Mouse (Mus musculus) intestine, embryonic 14.5 days (tissue): ENCODE measurements around the gene Gfra1. TPM values are rescaled to one million over a fixed set of nuclear protein-coding genes. Genes with fewer than 3 reads are reported as not detected.

Experiments
- ATAC-seq: fragments of 200-750 bp; cut with Nextera tagmentation; replicated peaks from 2 replicates; pipeline ENCODE4 v1.8.0; 2017; ENCODE audit warnings: low read depth, moderate number of reproducible peaks, moderate TSS enrichment, moderate library complexity; ENCODE audit not compliant: low FRiP score, low TSS enrichment
- DNase-seq: peaks from one replicate; pipeline ENCODE4 v3.0.0-alpha.2; 2018; ENCODE audit warnings: low spot score
- H3K27ac ChIP-seq: fragments of 300-500 bp; sonication (generic); 2 replicates; pipeline ENCODE4 v1.5.1; 2014; ENCODE audit warnings: low read depth, mild to moderate bottlenecking, control low read depth
- H3K27me3 ChIP-seq: fragments of 300-500 bp; sonication (generic); replicated peaks from 2 replicates; pipeline ENCODE4 v1.6.1; 2014; ENCODE audit warnings: low read length, control low read depth; ENCODE audit not compliant: control insufficient read depth, insufficient read depth
- H3K36me3 ChIP-seq: fragments of 300-500 bp; sonication (generic); 2 replicates; pipeline ENCODE4 v1.6.1; 2014; ENCODE audit warnings: low read length, control low read depth; ENCODE audit not compliant: control insufficient read depth, insufficient read depth
- H3K4me1 ChIP-seq: fragments of 300-500 bp; sonication (generic); replicated peaks from 2 replicates; pipeline ENCODE4 v1.6.1; 2014; ENCODE audit warnings: low read length, control low read depth, mixed read lengths; ENCODE audit not compliant: control insufficient read depth, insufficient read depth
- H3K4me2 ChIP-seq: fragments of 300-500 bp; sonication (generic); 2 replicates; pipeline ENCODE4 v1.6.1; 2014; ENCODE audit warnings: low read length
- H3K4me3 ChIP-seq: fragments of 300-500 bp; sonication (generic); 2 replicates; pipeline ENCODE4 v1.5.1; 2014; ENCODE audit warnings: low read depth, low read length, control low read depth, mixed read lengths
- H3K9ac ChIP-seq: fragments of 300-500 bp; sonication (generic); 2 replicates; pipeline ENCODE4 v1.6.1; 2014; ENCODE audit warnings: mild to moderate bottlenecking, low read length
- H3K9me3 ChIP-seq: fragments of 300-500 bp; sonication (generic); 2 replicates; pipeline ENCODE4 v1.6.1; 2016; ENCODE audit warnings: low read length, control low read depth; ENCODE audit not compliant: control insufficient read depth
- WGBS: fragments of 180-500 bp; shearing (Covaris S2); extraction: QIAGEN DNeasy Blood & Tissue Kit; methylation state at CpG from one replicate; pipeline ENCODE4 v1.1.7; 2014; 5-methylcytosine and 5-hydroxymethylcytosine counted together
- polyA plus RNA-seq: library from polyadenylated mRNA; unstranded; fragments of >200 nt; fragmentation: Nextera tagmentation; extraction: Ambion mirVana; gene quantifications from 2 replicates; pipeline ENCODE4 v1.2.1, GENCODE M21; 2014

The Gfra1 gene
- polyA plus RNA-seq, 1 experiment from 2014 or later: 34.3 TPM

GRCm38 (mm10) chr19:58376675-58377102 lies 79.0 kb downstream of the Gfra1 start:
- WGBS: 52% methylated on average over 8 of the region's 8 CpGs
- DNase-seq: no peak
- peaks cover 9% of the 10 kb centered on the region for H3K4me1 ChIP-seq
- H3K27me3 ChIP-seq: no peaks in the 10 kb centered on the region
- H3K4me3 ChIP-seq: no peak overlapping the region
- H3K4me2 ChIP-seq: no peak overlapping the region
- H3K9ac ChIP-seq: no peak overlapping the region
- H3K36me3 ChIP-seq: no peaks in the 10 kb centered on the region
- H3K9me3 ChIP-seq: no peaks in the 10 kb centered on the region
- ATAC-seq: no peak
- H3K27ac ChIP-seq: no peak overlapping the region

GRCm38 (mm10) chr19:58374648-58375047 lies 81.1 kb downstream of the Gfra1 start:
- no peak overlapping the region for H3K9ac ChIP-seq
- H3K27me3 ChIP-seq: no peaks in the 10 kb centered on the region
- no peaks in the 10 kb centered on the region for H3K9me3 ChIP-seq
- no peaks in the 10 kb centered on the region for H3K36me3 ChIP-seq
- H3K4me1 ChIP-seq: peaks cover 9% of the 10 kb centered on the region
- no peak overlapping the region for H3K4me2 ChIP-seq
- H3K4me3 ChIP-seq: no peak overlapping the region
- DNase-seq: no peak
- no peak for ATAC-seq
- H3K27ac ChIP-seq: no peak overlapping the region
- 96% methylated on average over 5 of the region's 5 CpGs for WGBS

- H3K4me1 ChIP-seq: peaks cover 10% of the 10 kb centered on the region
- H3K36me3 ChIP-seq: no peaks in the 10 kb centered on the region
- WGBS: 92% methylated on average over 4 of the region's 4 CpGs
- H3K9ac ChIP-seq: no peak overlapping the region
- no peaks in the 10 kb centered on the region for H3K27me3 ChIP-seq
- H3K4me3 ChIP-seq: no peak overlapping the region
- H3K27ac ChIP-seq: no peak overlapping the region
- DNase-seq (no peak), ATAC-seq (no peak)
- H3K4me2 ChIP-seq: no peak overlapping the region
- no peaks in the 10 kb centered on the region for H3K9me3 ChIP-seq
Measured at GRCm38 (mm10) chr19:58374155-58374554, 81.6 kb downstream of the Gfra1 start.

GRCm38 (mm10) chr19:58368513-58368912 lies 87.2 kb downstream of the Gfra1 start:
- no peaks in the 10 kb centered on the region for H3K9me3 ChIP-seq
- WGBS: 38% methylated on average over 2 of the region's 2 CpGs
- no peaks in the 10 kb centered on the region for H3K36me3 ChIP-seq
- no peak overlapping the region for H3K9ac ChIP-seq
- no peak overlapping the region for H3K4me3 ChIP-seq
- DNase-seq: no peak
- 0 out of 2 replicates have a peak, but pooled peaks cover 3% of the 10 kb centered on the region for H3K4me1 ChIP-seq
- H3K4me2 ChIP-seq: no peak overlapping the region
- no peak for ATAC-seq
- H3K27me3 ChIP-seq: no peaks in the 10 kb centered on the region
- H3K27ac ChIP-seq: no peak overlapping the region

- no peak overlapping the region for H3K9ac ChIP-seq
- DNase-seq (no peak), ATAC-seq (no peak)
- no peak overlapping the region for H3K4me3 ChIP-seq
- H3K36me3 ChIP-seq: no peaks in the 10 kb centered on the region
- H3K27ac ChIP-seq: no peak overlapping the region
- H3K4me2 ChIP-seq: no peak overlapping the region
- H3K9me3 ChIP-seq: no peaks in the 10 kb centered on the region
- WGBS: 69% methylated on average over 9 of the region's 9 CpGs
- 0 out of 2 replicates have a peak, but pooled peaks cover 3% of the 10 kb centered on the region for H3K4me1 ChIP-seq
- no peaks in the 10 kb centered on the region for H3K27me3 ChIP-seq
Measured at GRCm38 (mm10) chr19:58364688-58365087, 91.0 kb downstream of the Gfra1 start.

GRCm38 (mm10) chr19:58360982-58361381 lies 94.7 kb downstream of the Gfra1 start:
- H3K9ac ChIP-seq: no peak overlapping the region
- H3K36me3 ChIP-seq: no peaks in the 10 kb centered on the region
- H3K27ac ChIP-seq: no peak overlapping the region
- no peaks in the 10 kb centered on the region for H3K4me1 ChIP-seq
- H3K9me3 ChIP-seq: no peaks in the 10 kb centered on the region
- H3K4me3 ChIP-seq: no peak overlapping the region
- DNase-seq (no peak), ATAC-seq (no peak)
- no peak overlapping the region for H3K4me2 ChIP-seq
- WGBS: 73% methylated on average over 1 of the region's 1 CpGs
- H3K27me3 ChIP-seq: no peaks in the 10 kb centered on the region

- Histone ChIP-seq H3K27ac (no peak overlapping the region), H3K4me1 (0 out of 2 replicates have a peak, but pooled peaks cover 4% of the 10 kb centered on the region), H3K36me3 (no peaks in the 10 kb centered on the region), H3K9me3 (no peaks in the 10 kb centered on the region), H3K27me3 (no peaks in the 10 kb centered on the region), H3K4me3 (no peak overlapping the region), H3K4me2 (no peak overlapping the region), H3K9ac (no peak overlapping the region)
- 91% methylated on average over 13 of the region's 13 CpGs for WGBS
- no peak for ATAC-seq
- DNase-seq: no peak
Measured at GRCm38 (mm10) chr19:58358063-58358462, 97.6 kb downstream of the Gfra1 start.

GRCm38 (mm10) chr19:58353953-58354352 lies 101.8 kb downstream of the Gfra1 start:
- no peak overlapping the region for H3K27ac ChIP-seq
- no peaks in the 10 kb centered on the region for H3K36me3 ChIP-seq
- H3K4me1 ChIP-seq: peaks cover 4% of the 10 kb centered on the region; the same call in 1 of the 2 replicates
- no peaks in the 10 kb centered on the region for H3K27me3 ChIP-seq
- no peak overlapping the region for H3K4me3 ChIP-seq
- WGBS: 41% methylated on average over 2 of the region's 2 CpGs
- no peak for DNase-seq
- no peak overlapping the region for H3K4me2 ChIP-seq
- no peak for ATAC-seq
- H3K9ac ChIP-seq: no peak overlapping the region
- H3K9me3 ChIP-seq: no peaks in the 10 kb centered on the region

GRCm38 (mm10) chr19:58353260-58353870 lies 102.3 kb downstream of the Gfra1 start:
- peaks cover 4% of the 10 kb centered on the region; the same call in 1 of the 2 replicates for H3K4me1 ChIP-seq
- H3K27me3 ChIP-seq: no peaks in the 10 kb centered on the region
- WGBS: 66% methylated on average over 13 of the region's 13 CpGs
- no peak overlapping the region for H3K4me2 ChIP-seq
- ATAC-seq (no peak), DNase-seq (no peak)
- no peaks in the 10 kb centered on the region for H3K9me3 ChIP-seq
- no peak overlapping the region for H3K9ac ChIP-seq
- no peaks in the 10 kb centered on the region for H3K36me3 ChIP-seq
- no peak overlapping the region for H3K27ac ChIP-seq
- H3K4me3 ChIP-seq: no peak overlapping the region
